Mouse (Mus musculus) CH12.LX (cell line): ENCODE measurements around the gene Zfp507. TPM values are rescaled to one million over a fixed set of nuclear protein-coding genes. Genes with fewer than 3 reads are reported as not detected.
A peak's percentile ranks its signal among the peaks of the same experiment; 100 is the strongest.

ENCODE experiments used
- DNase-seq: peaks from one replicate; pipeline ENCODE4 v3.0.0-alpha.2; 2013; ENCODE audit errors: extremely low read depth
- H3K27ac ChIP-seq: 2 replicates; pipeline ENCODE4 v1.5.1; 2012; ENCODE audit warnings: low read depth, mild to moderate bottlenecking, control low read depth, moderate library complexity; ENCODE audit not compliant: insufficient read depth
- H3K27me3 ChIP-seq: replicated peaks from 2 replicates; pipeline ENCODE3; 2012; ENCODE audit warnings: inconsistent platforms
- H3K36me3 ChIP-seq, 2 experiments: replicated peaks in 1 of 2; 2 replicates each; pipeline versions ENCODE3 to v1.6.1; 2012; ENCODE audit warnings: inconsistent platforms in 1 of 2, low read length in 1 of 2, mild to moderate bottlenecking in 1 of 2, mixed read lengths in 1 of 2, moderate library complexity in 1 of 2; ENCODE audit not compliant: control insufficient read depth in 1 of 2, insufficient read depth in 1 of 2
- H3K4me1 ChIP-seq, 2 experiments: 2 replicates each; pipeline ENCODE4 v1.6.1; 2012; ENCODE audit warnings: inconsistent platforms in 1 of 2, moderate library complexity in 1 of 2; ENCODE audit not compliant: insufficient read depth in 2 of 2, control insufficient read depth in 1 of 2
- H3K4me2 ChIP-seq: 2 replicates; pipeline ENCODE4 v1.6.1; 2012; ENCODE audit warnings: low read depth, mild to moderate bottlenecking, control low read depth; ENCODE audit not compliant: poor library complexity, insufficient read depth, severe bottlenecking
- H3K4me3 ChIP-seq, 3 experiments: fragments of 150-350 bp in 1 of 3; sonication (generic) in 1 of 3; replicated peaks in 1 of 3; 2 replicates each; pipeline versions ENCODE3 to v1.5.1; 2011 to 2012; ENCODE audit warnings: low read depth in 2 of 3, low read length in 2 of 3, mild to moderate bottlenecking in 2 of 3, moderate library complexity in 2 of 3, control low read depth in 1 of 3, improper control_type of control experiment in 1 of 3, inconsistent platforms in 1 of 3, mixed read lengths in 1 of 3; ENCODE audit not compliant: poor library complexity in 1 of 3
- H3K79me2 ChIP-seq: replicated peaks from 2 replicates; pipeline ENCODE4 v1.6.1; 2012; ENCODE audit warnings: mild to moderate bottlenecking, moderate library complexity; ENCODE audit not compliant: control insufficient read depth, poor library complexity, insufficient read depth, severe bottlenecking; ENCODE audit errors: extremely low read depth
- H3K9ac ChIP-seq: 2 replicates; pipeline ENCODE4 v1.6.1; 2012; ENCODE audit warnings: low read depth, mild to moderate bottlenecking, control low read depth, moderate library complexity; ENCODE audit not compliant: insufficient read depth
- H3K9me3 ChIP-seq: replicated peaks from 2 replicates; pipeline ENCODE3; 2012; ENCODE audit warnings: low read length, inconsistent platforms, mixed read lengths
- BHLHE40 ChIP-seq: IDR thresholded peaks from 2 replicates; pipeline ENCODE4 v1.6.1; 2011; ENCODE audit warnings: mild to moderate bottlenecking, low read depth, low read length, improper control_type of control experiment
- CHD1 ChIP-seq: IDR thresholded peaks from 2 replicates; pipeline ENCODE4 v1.6.1; 2012; ENCODE audit warnings: low read depth, low read length, improper control_type of control experiment, inconsistent platforms
- CHD2 ChIP-seq: IDR thresholded peaks from 2 replicates; pipeline ENCODE4 v1.6.1; 2011; ENCODE audit warnings: low read length, improper control_type of control experiment
- CTCF ChIP-seq, 2 experiments: IDR thresholded peaks in 1 of 2; conservative IDR thresholded peaks in 1 of 2; 2 replicates each; pipeline ENCODE4 v1.5.1; 2011 to 2012; ENCODE audit warnings: low read depth in 2 of 2, low read length in 2 of 2, improper control_type of control experiment in 1 of 2, inconsistent platforms in 1 of 2, mild to moderate bottlenecking in 1 of 2, moderate library complexity in 1 of 2
- E2F4 ChIP-seq: IDR thresholded peaks from 2 replicates; pipeline ENCODE4 v1.6.1; 2011; ENCODE audit warnings: low read depth, low read length, improper control_type of control experiment; ENCODE audit not compliant: insufficient replicate concordance
- GABPA ChIP-seq: IDR thresholded peaks from 2 replicates; pipeline ENCODE4 v1.6.1; 2012; ENCODE audit warnings: low read depth, low read length, improper control_type of control experiment, inconsistent platforms; ENCODE audit not compliant: insufficient replicate concordance
- HCFC1 ChIP-seq: IDR thresholded peaks from 2 replicates; pipeline ENCODE4 v1.6.1; 2012; ENCODE audit warnings: low read depth, mild to moderate bottlenecking, inconsistent platforms, low read length, improper control_type of control experiment
- JUN ChIP-seq: IDR thresholded peaks from 2 replicates; pipeline ENCODE4 v1.6.1; 2011; ENCODE audit warnings: low read depth, mild to moderate bottlenecking, low read length, improper control_type of control experiment, moderate library complexity; ENCODE audit not compliant: insufficient read depth
- KAT2A ChIP-seq: IDR thresholded peaks from 2 replicates; pipeline ENCODE4 v1.6.1; 2012; ENCODE audit warnings: low read length, improper control_type of control experiment, inconsistent platforms; ENCODE audit not compliant: insufficient replicate concordance
- MAZ ChIP-seq: IDR thresholded peaks from 2 replicates; pipeline ENCODE4 v1.6.1; 2012; ENCODE audit warnings: low read depth, mild to moderate bottlenecking, inconsistent platforms, low read length, improper control_type of control experiment, moderate library complexity
- MEF2A ChIP-seq: IDR thresholded peaks from 2 replicates; pipeline ENCODE4 v1.6.1; 2014; ENCODE audit warnings: low read depth, mild to moderate bottlenecking, inconsistent platforms, low read length, improper control_type of control experiment, borderline replicate concordance
- MYC ChIP-seq: IDR thresholded peaks from 2 replicates; pipeline ENCODE4 v1.6.1; 2011; ENCODE audit warnings: low read depth, mild to moderate bottlenecking, improper control_type of control experiment, low read length
- NELFE ChIP-seq: IDR thresholded peaks from 2 replicates; pipeline ENCODE4 v1.6.1; 2011; ENCODE audit warnings: low read depth, low read length, improper control_type of control experiment
- NRF1 ChIP-seq: IDR thresholded peaks from 2 replicates; pipeline ENCODE4 v1.6.1; 2014; ENCODE audit warnings: low read depth, mild to moderate bottlenecking, inconsistent platforms, low read length, improper control_type of control experiment, moderate library complexity
- POLR2AphosphoS2 ChIP-seq: IDR thresholded peaks from 2 replicates; pipeline ENCODE4 v1.6.1; 2011; ENCODE audit warnings: low read depth, low read length, improper control_type of control experiment
- RAD21 ChIP-seq: IDR thresholded peaks from 2 replicates; pipeline ENCODE4 v1.6.1; 2011; ENCODE audit warnings: low read depth, mild to moderate bottlenecking, low read length, improper control_type of control experiment, moderate library complexity
- SMC3 ChIP-seq: IDR thresholded peaks from 2 replicates; pipeline ENCODE4 v1.6.1; 2011; ENCODE audit warnings: low read depth, low read length, improper control_type of control experiment
- TBP ChIP-seq: conservative IDR thresholded peaks from 2 replicates; pipeline ENCODE4 v1.6.1; 2011; ENCODE audit warnings: low read depth, low read length, improper control_type of control experiment
- USF1 ChIP-seq: IDR thresholded peaks from 2 replicates; pipeline ENCODE4 v1.6.1; 2014; ENCODE audit warnings: low read depth, mild to moderate bottlenecking, inconsistent platforms, low read length, improper control_type of control experiment
- USF2 ChIP-seq: conservative IDR thresholded peaks from 2 replicates; pipeline ENCODE4 v1.6.1; 2011; ENCODE audit warnings: low read depth, low read length, improper control_type of control experiment
- ZC3H11A ChIP-seq: IDR thresholded peaks from 2 replicates; pipeline ENCODE4 v1.6.1; 2012; ENCODE audit warnings: low read depth, mild to moderate bottlenecking, inconsistent platforms, low read length, improper control_type of control experiment
- ZKSCAN1 ChIP-seq: IDR thresholded peaks from 2 replicates; pipeline ENCODE4 v1.6.1; 2012; ENCODE audit warnings: low read depth, inconsistent platforms, low read length, improper control_type of control experiment, borderline replicate concordance
- ZMIZ1 ChIP-seq: IDR thresholded peaks from 2 replicates; pipeline ENCODE4 v1.6.1; 2012; ENCODE audit warnings: low read depth, mild to moderate bottlenecking, inconsistent platforms, low read length, improper control_type of control experiment
- ZNF384 ChIP-seq: IDR thresholded peaks from 2 replicates; pipeline ENCODE4 v1.6.1; 2012; ENCODE audit warnings: low read depth, low read length, improper control_type of control experiment, inconsistent platforms
- dilution Hi-C: fragments of 300-500 bp; cut with MboI; formaldehyde crosslinking; loops from 2 replicates; pipeline ENCODE4 v1.14.3; 2020; ENCODE audit warnings: low sequenced_read_pairs; ENCODE audit not compliant: extremely low pct_unique_long_range_greater_than_20kb, extremely low pct_ligation_motif_present
- in situ Hi-C: fragments of 300-500 bp; cut with MboI; formaldehyde crosslinking; loops from 3 replicates; pipeline ENCODE4 v1.14.3; 2019; ENCODE audit warnings: low sequenced_read_pairs, low pct_ligation_motif_present, low pct_unique_long_range_greater_than_20kb, mixed read lengths
- polyA plus RNA-seq: library from polyadenylated mRNA; unstranded; fragments of >175 nt; gene quantifications from 2 replicates; pipeline ENCODE4 v1.2.1, GENCODE M21; 2012; ENCODE audit warnings: low read depth; ENCODE audit not compliant: insufficient read length
- total RNA-seq, 2 experiments: library from RNA; depleted of rRNA; stranded (reverse); fragments of 300-350 nt in 1 of 2; fragments of >200 nt in 1 of 2; gene quantifications; 2 replicates each; pipeline ENCODE4 v1.2.3; 2012 to 2014

Gene Zfp507
- total and polyA plus RNA-seq, 3 experiments = 10.4 to 19.8 (median 19.5) TPM

GRCm38 (mm10) chr7:35741858-35742257 is 60.9 kb downstream of the Zfp507 start:
- dilution Hi-C loops = no loop called here
- TF ChIP-seq ZKSCAN1 = no peak
- no peak for TF ChIP-seq MYC
- no peak for TF ChIP-seq MEF2A
- no peak for TF ChIP-seq JUN
- TF ChIP-seq USF2 = no peak
- no peak for TF ChIP-seq ZC3H11A
- TF ChIP-seq HCFC1 = no peak
- TF ChIP-seq CHD1 = no peak
- TF ChIP-seq NELFE = no peak
- TF ChIP-seq KAT2A = no peak
- TF ChIP-seq NRF1 = no peak
- TF ChIP-seq USF1 = no peak
- no peak for TF ChIP-seq TBP
- no peak for TF ChIP-seq ZNF384
- no peak for TF ChIP-seq CTCF (conservative IDR thresholded peaks at IDR 0.05 in 1 of 2, IDR thresholded peaks at IDR 0.05 in 1 of 2; ENCODE audit: low read depth in 2 of 2, low read length in 2 of 2)
- TF ChIP-seq BHLHE40 = no peak
- no peak for TF ChIP-seq MAZ
- TF ChIP-seq ZMIZ1 = no peak
- TF ChIP-seq CHD2 = no peak
- TF ChIP-seq E2F4 = no peak
- no peaks in the 10 kb centered on the region for H3K36me3 ChIP-seq

GRCm38 (mm10) chr7:35740489-35741230 is 62.1 kb downstream of the Zfp507 start:
- dilution Hi-C loops = no loop called here
- H3K4me3 ChIP-seq = no peak overlapping the region
- DNase-seq = peak; percentile 66
- in situ Hi-C loops = no loop called here
- no peaks in the 10 kb centered on the region for H3K36me3 ChIP-seq
- no peak for TF ChIP-seq GABPA
- peak; percentile 58 for TF ChIP-seq SMC3
- peak; percentile 33; the same call in 1 of the 2 replicates for TF ChIP-seq NELFE
- peak; percentile 51 to 76 for TF ChIP-seq CTCF (conservative IDR thresholded peaks at IDR 0.05 in 1 of 2, IDR thresholded peaks at IDR 0.05 in 1 of 2; ENCODE audit: low read depth in 2 of 2, low read length in 2 of 2)
- no peak for TF ChIP-seq POLR2AphosphoS2
- TF ChIP-seq NRF1 = no peak
- peak; percentile 69 for TF ChIP-seq RAD21
- H3K9ac ChIP-seq = no peak overlapping the region
- H3K27ac ChIP-seq = no peak overlapping the region
- peaks cover 16 to 38% of the 10 kb centered on the region in 2 experiments for H3K4me1 ChIP-seq
- H3K79me2 ChIP-seq = no peaks in the 10 kb centered on the region
- H3K9me3 ChIP-seq = peaks cover 2% of the 10 kb centered on the region
- no peaks in the 10 kb centered on the region for H3K27me3 ChIP-seq
- no peak overlapping the region for H3K4me2 ChIP-seq

More at GRCm38 (mm10) chr7:35741858-35742257, 60.9 kb downstream of the Zfp507 start:
- Histone ChIP-seq H3K9me3 (peaks cover 5% of the 10 kb centered on the region), H3K4me3 (no peak overlapping the region), H3K9ac (no peak overlapping the region), H3K4me2 (no peak overlapping the region), H3K79me2 (no peaks in the 10 kb centered on the region), H3K27ac (no peak overlapping the region), H3K4me1 (peaks cover 18 to 42% of the 10 kb centered on the region in 2 experiments), H3K27me3 (no peaks in the 10 kb centered on the region)
- in situ Hi-C loops = no loop called here
- DNase-seq = no peak
